ENCODE assay signal across 9 mouse cellular contexts in the genomic region with DNA sequence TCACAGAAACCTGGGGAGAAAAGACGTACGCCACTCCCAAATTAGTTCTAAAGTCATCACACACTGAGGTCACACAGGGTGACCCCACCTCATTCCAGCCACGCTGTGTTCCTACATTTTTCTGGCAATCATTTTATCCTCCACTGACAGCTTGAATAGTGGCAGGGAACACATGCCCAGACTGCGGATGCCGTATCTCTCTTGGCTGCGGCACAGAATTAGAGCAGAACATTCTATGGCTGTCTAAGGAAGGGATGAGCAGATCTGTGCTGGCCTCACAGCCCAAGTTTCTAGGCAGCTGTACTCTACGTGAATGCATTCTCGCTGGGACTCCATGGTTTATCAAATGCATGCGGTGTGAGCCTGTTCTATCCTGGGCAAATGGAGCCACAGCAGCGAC. TPM values are rescaled to one million over a fixed set of nuclear protein-coding genes. Genes with fewer than 3 reads are reported as not detected.
A peak's percentile ranks its signal among the peaks of the same experiment; 100 is the strongest.
DNase-seq lines count a peak whose midpoint lies in the region; ATAC-seq and TF ChIP-seq lines count a peak whose summit lies in the region.
"Had no signal": no experiment of that assay in that cellular context is flagged by ENCODE, and none has a peak within 500 bp of the region (broad histone marks: within the 10 kb centered on the region; RNA-seq: fewer than 3 reads in every experiment).

No protein-coding gene starts in this region.

- TF ChIP-seq CTCF in lung, adult 2 months (IDR thresholded peaks at IDR 0.05; ENCODE audit: insufficient read depth, low read length), result no peak

- H3K36me3 ChIP-seq in lung, embryonic 15.5 days, result no peaks in the 10 kb centered on the region
- H3K36me3 ChIP-seq in heart, embryonic 16.5 days (ENCODE audit: control insufficient read depth, insufficient read depth), result no peaks in the 10 kb centered on the region
- H3K36me3 ChIP-seq in stomach, embryonic 16.5 days (ENCODE audit: control insufficient read depth, insufficient read depth, low read length), result no peaks in the 10 kb centered on the region

- 51% methylated on average over 10 of the region's 10 CpGs for WGBS in lung, embryonic 15.5 days
- 69% methylated on average over 10 of the region's 10 CpGs for WGBS in lung, adult 2 months
- whole genome bisulfite sequencing in heart, embryonic 16.5 days, result 27% methylated on average over 10 of the region's 10 CpGs
- WGBS in stomach, embryonic 16.5 days, result 60% methylated on average over 10 of the region's 10 CpGs

- H3K9ac ChIP-seq in lung, embryonic 15.5 days, result no peak overlapping the region
- H3K9ac ChIP-seq in heart, embryonic 16.5 days (ENCODE audit: low read length), result peak overlapping the region; percentile 46; the same call in 1 of the 2 replicates
- no peak overlapping the region for H3K9ac ChIP-seq in stomach, embryonic 16.5 days (ENCODE audit: low read length)

- peak overlapping the region; percentile 87 for H3K27ac ChIP-seq in lung, embryonic 15.5 days
- peak overlapping the region; percentile 95 for H3K27ac ChIP-seq in heart, embryonic 16.5 days (ENCODE audit: low read length)
- peak overlapping the region; percentile 53 for H3K27ac ChIP-seq in stomach, embryonic 16.5 days (ENCODE audit: low read length)

- H3K4me1 ChIP-seq in lung, embryonic 15.5 days, result peaks cover 41% of the 10 kb centered on the region
- peaks cover 6% of the 10 kb centered on the region for H3K4me1 ChIP-seq in lung, adult 2 months (ENCODE audit: control insufficient read depth, insufficient read depth, low read length)
- H3K4me1 ChIP-seq in heart, embryonic 16.5 days (ENCODE audit: control insufficient read depth, insufficient read depth, low read length), result peaks cover 62% of the 10 kb centered on the region
- H3K4me1 ChIP-seq in stomach, embryonic 16.5 days (ENCODE audit: control insufficient read depth, insufficient read depth, low read length), result peaks cover 9% of the 10 kb centered on the region

- no peaks in the 10 kb centered on the region for H3K9me3 ChIP-seq in lung, embryonic 15.5 days
- H3K9me3 ChIP-seq in heart, embryonic 16.5 days (replicated peaks; ENCODE audit: control insufficient read depth, low read length), result no peaks in the 10 kb centered on the region
- H3K9me3 ChIP-seq in stomach, embryonic 16.5 days (replicated peaks; ENCODE audit: control insufficient read depth, low read length), result no peaks in the 10 kb centered on the region

- peak; percentile 32 for DNase-seq in cerebellum, adult 11 months
- no peak for DNase-seq in cerebellum, adult 8-10 months
- no peak for DNase-seq in lung, adult 2 months
- no peak for DNase-seq in frontal cortex, postnatal 10 days (ENCODE audit: low spot score in 2 of 2)
- no peak for DNase-seq in adrenal gland, postnatal 36 days

- no peaks in the 10 kb centered on the region for H3K27me3 ChIP-seq in lung, embryonic 15.5 days
- no peaks in the 10 kb centered on the region for H3K27me3 ChIP-seq in heart, embryonic 16.5 days (ENCODE audit: control insufficient read depth, insufficient read depth, low read length)
- H3K27me3 ChIP-seq in stomach, embryonic 16.5 days (ENCODE audit: control insufficient read depth, insufficient read depth, low read length), result no peaks in the 10 kb centered on the region

- no peak for TF ChIP-seq POLR2A in lung, adult 2 months (IDR thresholded peaks at IDR 0.05; ENCODE audit: borderline replicate concordance, extremely low read depth, low read depth, low read length)

- no peak overlapping the region for H3K4me3 ChIP-seq in lung, embryonic 15.5 days
- H3K4me3 ChIP-seq in lung, adult 2 months (replicated peaks; ENCODE audit: extremely low read depth, low read depth, low read length), result no peak overlapping the region
- no peak overlapping the region for H3K4me3 ChIP-seq in heart, embryonic 16.5 days (ENCODE audit: low read length)
- no peak overlapping the region for H3K4me3 ChIP-seq in stomach, embryonic 16.5 days (replicated peaks; ENCODE audit: low read length)

- ATAC-seq in lung, embryonic 15.5 days (ENCODE audit: borderline replicate concordance, extremely low read depth, low FRiP score, low TSS enrichment), result peak; percentile 24; the same call in 1 of the 2 replicates
- ATAC-seq in heart, embryonic 16.5 days (replicated peaks; ENCODE audit: extremely low read depth, insufficient read depth, low FRiP score), result peak; percentile 50
- no peak for ATAC-seq in stomach, embryonic 16.5 days (ENCODE audit: insufficient read depth, low FRiP score)

- no peak overlapping the region for H3K4me2 ChIP-seq in lung, embryonic 15.5 days
- peak overlapping the region; percentile 19; the same call in 1 of the 2 replicates for H3K4me2 ChIP-seq in heart, embryonic 16.5 days (ENCODE audit: low read depth, low read length)
- H3K4me2 ChIP-seq in stomach, embryonic 16.5 days (ENCODE audit: low read depth, low read length), result no peak overlapping the region

RNA-seq across cellular contexts. Expression of gene Dbh, which starts 40.6 kb away (rescaled TPM):
- polyA plus RNA-seq in lung, embryonic 15.5 days (2015; fragmentation: Nextera tagmentation; extraction: Ambion mirVana), result 0.34 and 2.4 TPM in 2 replicates
- polyA plus RNA-seq in lung, adult 2 months (2012; rRNA removed), result 0.17 and 0.18 TPM in 2 replicates
- 0.72 and 0.80 TPM in 2 replicates for polyA plus RNA-seq in heart, embryonic 16.5 days (2015; fragmentation: Nextera tagmentation; extraction: Ambion mirVana)
- 0.25 and 0.76 TPM in 2 replicates for polyA plus RNA-seq in stomach, embryonic 16.5 days (2015; fragmentation: Nextera tagmentation; extraction: Ambion mirVana)
- total RNA-seq in adrenal gland, postnatal 36 days (2021), result 100 to 1,000 TPM; 276 to 331 TPM
- total RNA-seq: common myeloid progenitor, adult 5-6 weeks had no signal

RNA-seq across cellular contexts. Expression of gene Sardh, which starts 42.5 kb away (rescaled TPM):
- polyA plus RNA-seq in lung, embryonic 15.5 days (2015; fragmentation: Nextera tagmentation; extraction: Ambion mirVana), result 25.6 and 27.9 TPM in 2 replicates
- polyA plus RNA-seq in lung, adult 2 months (2012; rRNA removed), result 15.4 and 16.7 TPM in 2 replicates
- polyA plus RNA-seq in heart, embryonic 16.5 days (2015; fragmentation: Nextera tagmentation; extraction: Ambion mirVana), result 19.3 and 24.5 TPM in 2 replicates
- polyA plus RNA-seq in stomach, embryonic 16.5 days (2015; fragmentation: Nextera tagmentation; extraction: Ambion mirVana), result 18.6 and 19.8 TPM in 2 replicates
- total RNA-seq in adrenal gland, postnatal 36 days (2021), result 1 to 10 TPM; 7.8 to 9.2 TPM
